Mouse (Mus musculus) c-Kit-positive CD71-negative TER-119-negative erythroid progenitor cells, embryonic 14.5 days (primary cell): ENCODE measurements around the gene Gm28038.
A peak's percentile ranks its signal among the peaks of the same experiment; 100 is the strongest.

Experiments
- DNase-seq: peaks from one replicate; pipeline ENCODE4 v3.0.0-alpha.2; 2013; ENCODE audit warnings: low read depth

The Gm28038 gene

GRCm38 (mm10) chr2:30280743-30281142 lies at the start of gene Gm28038:
Gene Gm28038 (plus strand): TSS chr2:30281043.
- no peak for DNase-seq

- DNase-seq, result no peak
These were observed 45.2 kb upstream of the Gm28038 start for GRCm38 (mm10) chr2:30235593-30235992.

GRCm38 (mm10) chr2:30236426-30237198 lies 44.2 kb upstream of the Gm28038 start:
- no peak for DNase-seq

GRCm38 (mm10) chr2:30237199-30237880 lies 43.5 kb upstream of the Gm28038 start, which contains the start of gene Lrrc8a:
Gene Lrrc8a (plus strand): TSS chr2:30237715.
- peak; percentile 98 for DNase-seq

- no peak for DNase-seq
These were observed 43.0 kb upstream of the Gm28038 start for GRCm38 (mm10) chr2:30237881-30238280.

GRCm38 (mm10) chr2:30238906-30239465 lies 41.9 kb upstream of the Gm28038 start:
- DNase-seq, result no peak

GRCm38 (mm10) chr2:30239777-30240176 lies 41.1 kb upstream of the Gm28038 start:
- DNase-seq, result no peak

- no peak for DNase-seq
These were observed 40.6 kb upstream of the Gm28038 start, which contains the start of gene Gm28035 for GRCm38 (mm10) chr2:30240267-30240666. Gene Gm28035 (plus strand): TSS chr2:30240567.

- DNase-seq, result no peak
These were observed 38.3 kb upstream of the Gm28038 start for GRCm38 (mm10) chr2:30242509-30242908.

GRCm38 (mm10) chr2:30243391-30243790 lies 37.5 kb upstream of the Gm28038 start:
- DNase-seq, result no peak

- no peak for DNase-seq
These were observed 36.2 kb upstream of the Gm28038 start for GRCm38 (mm10) chr2:30244595-30245178.

GRCm38 (mm10) chr2:30247036-30247435 lies 33.8 kb upstream of the Gm28038 start:
- DNase-seq, result no peak

GRCm38 (mm10) chr2:30247681-30248080 lies 33.2 kb upstream of the Gm28038 start:
- no peak for DNase-seq

GRCm38 (mm10) chr2:30249182-30249581 lies 31.7 kb upstream of the Gm28038 start:
- DNase-seq, result no peak

- DNase-seq, result no peak
These were observed 30.4 kb upstream of the Gm28038 start for GRCm38 (mm10) chr2:30250166-30251128.

GRCm38 (mm10) chr2:30251417-30252104 lies 29.3 kb upstream of the Gm28038 start:
- DNase-seq, result peak; percentile 62

- DNase-seq, result no peak
These were observed 28.3 kb upstream of the Gm28038 start for GRCm38 (mm10) chr2:30252521-30252920.

GRCm38 (mm10) chr2:30253809-30254208 lies 27.0 kb upstream of the Gm28038 start:
- DNase-seq, result no peak

GRCm38 (mm10) chr2:30255631-30256395 lies 25.0 kb upstream of the Gm28038 start:
- DNase-seq, result no peak
